Mouse (Mus musculus): Measurements from ENCODE around the gene Tarbp1. TPM values are rescaled to one million over a fixed set of nuclear protein-coding genes. Genes with fewer than 3 reads are reported as not detected.

The Tarbp1 gene
- polyA plus RNA-seq (2015; fragmentation: Nextera tagmentation; extraction: Ambion mirVana), result 1.2 and 1.8 TPM in 2 replicates

GRCm38 (mm10) chr8:126474299-126475187 is at the start of gene Tarbp1:
Gene Tarbp1 (minus strand): TSS chr8:126475065.

GRCm38 (mm10) chr8:126422174-126422919 is 52.5 kb downstream of the Tarbp1 start, which contains the start of gene Coa6:
Gene Coa6 (plus strand): TSS chr8:126422515.

Other genes with a start within 250 kb of the Tarbp1 start
- gene Slc35f3, start 176.5 kb downstream of the Tarbp1 start, polyA plus RNA-seq (2015; fragmentation: Nextera tagmentation; extraction: Ambion mirVana), result 0.71 and 0.84 TPM in 2 replicates
- 138 and 243 TPM in 2 replicates for gene Coa6, start 52.5 kb downstream of the Tarbp1 start, polyA plus RNA-seq (2015; fragmentation: Nextera tagmentation; extraction: Ambion mirVana)
- gene Irf2bp2, start 118.9 kb upstream of the Tarbp1 start, polyA plus RNA-seq (2015; fragmentation: Nextera tagmentation; extraction: Ambion mirVana), result 8.6 and 11.3 TPM in 2 replicates

Measured in adrenal gland, postnatal 0 days (tissue).